Mouse (Mus musculus) thymus, adult 2 months (tissue): ENCODE results near the gene Retnlg. TPM values are rescaled to one million over a fixed set of nuclear protein-coding genes. Genes with fewer than 3 reads are reported as not detected.
"Not testable (repeated sequence)": the region's sequence is repeated elsewhere in the genome, so short reads cannot be mapped to it uniquely, and the experiment has no call there.

Source experiments
- DNase-seq: peaks from one replicate; pipeline ENCODE4 v3.0.0; 2021
- H3K27ac ChIP-seq: fragments of 200-500 bp; 2 replicates; pipeline ENCODE4 v1.5.1; 2012; ENCODE audit warnings: low read length, control low read depth; ENCODE audit not compliant: control insufficient read depth, insufficient read depth
- H3K27me3 ChIP-seq: fragments of 200-500 bp; 2 replicates; pipeline ENCODE4 v1.6.1; 2012; ENCODE audit warnings: mild to moderate bottlenecking, low read length, moderate library complexity, mixed read lengths; ENCODE audit not compliant: control insufficient read depth, insufficient read depth
- H3K36me3 ChIP-seq: fragments of 200-500 bp; 2 replicates; pipeline ENCODE4 v1.6.1; 2012; ENCODE audit warnings: mild to moderate bottlenecking, low read length, moderate library complexity; ENCODE audit not compliant: control insufficient read depth, insufficient read depth
- H3K4me1 ChIP-seq: fragments of 200-500 bp; replicated peaks from 2 replicates; pipeline ENCODE4 v1.6.1; 2012; ENCODE audit warnings: low read length; ENCODE audit not compliant: control insufficient read depth, insufficient read depth
- H3K4me3 ChIP-seq: fragments of 200-500 bp; 2 replicates; pipeline ENCODE4 v1.5.1; 2012; ENCODE audit warnings: mild to moderate bottlenecking, low read length, control low read depth, moderate library complexity; ENCODE audit not compliant: control insufficient read depth, insufficient read depth
- CTCF ChIP-seq: fragments of 200-500 bp; IDR thresholded peaks from 2 replicates; pipeline ENCODE4 v1.5.1; 2012; ENCODE audit warnings: mild to moderate bottlenecking, control low read depth, low read length, moderate library complexity, borderline replicate concordance; ENCODE audit not compliant: control insufficient read depth, poor library complexity, insufficient read depth; ENCODE audit errors: extremely low read depth
- POLR2A ChIP-seq: fragments of 200-500 bp; IDR thresholded peaks from 2 replicates; pipeline ENCODE4 v1.6.1; 2012; ENCODE audit warnings: mild to moderate bottlenecking, low read length, control low read depth, moderate library complexity; ENCODE audit not compliant: control insufficient read depth, poor library complexity, insufficient read depth; ENCODE audit errors: extremely low read depth
- WGBS: fragments of 180-500 bp; shearing (Covaris S2); methylation state at CpG from one replicate; pipeline ENCODE4 v1.1.7; 2018; 5-methylcytosine and 5-hydroxymethylcytosine counted together
- polyA plus RNA-seq: library from polyadenylated mRNA; depleted of rRNA; stranded (reverse); fragments of >200 nt; gene quantifications from 2 replicates; pipeline ENCODE4 v1.2.3, GENCODE M21; 2012; rRNA removed

The Retnlg gene
- polyA plus RNA-seq, result 1.8 and 4.0 TPM in 2 replicates

DNA sequence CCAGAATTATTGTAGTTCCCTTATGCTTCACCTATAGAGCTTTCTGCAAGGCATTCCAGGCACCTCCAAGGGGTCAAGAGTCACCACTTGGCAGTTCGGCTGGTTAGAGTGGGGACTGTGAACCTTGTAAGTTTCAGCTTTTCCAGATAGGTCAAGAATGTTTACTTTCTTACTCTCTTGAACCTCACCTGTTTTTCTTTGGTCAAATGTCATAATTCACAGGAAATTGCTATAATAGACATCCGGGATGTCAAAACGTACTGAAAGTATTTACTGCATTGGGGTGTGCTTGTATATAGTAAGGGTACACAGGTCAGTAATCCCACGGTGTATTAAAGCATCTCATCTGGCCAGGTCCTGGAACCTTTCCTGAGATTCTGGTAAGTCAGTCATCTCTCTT, at the start of gene Retnlg:
TSS of gene Retnlg (plus strand) at position 301 of the 400 bp plus-strand sequence.
- TF ChIP-seq CTCF (no peak), POLR2A (no peak)
- no peak for DNase-seq
- Histone ChIP-seq H3K27ac (no peak within 1 kb of the TSS), H3K27me3 (no peaks in the 10 kb centered on the region), H3K36me3 (no peaks in the 10 kb centered on the region), H3K4me3 (no peak within 1 kb of the TSS), H3K4me1 (no peaks in the 10 kb centered on the region)
- WGBS, result 93% methylated on average over 4 of the region's 4 CpGs

DNA sequence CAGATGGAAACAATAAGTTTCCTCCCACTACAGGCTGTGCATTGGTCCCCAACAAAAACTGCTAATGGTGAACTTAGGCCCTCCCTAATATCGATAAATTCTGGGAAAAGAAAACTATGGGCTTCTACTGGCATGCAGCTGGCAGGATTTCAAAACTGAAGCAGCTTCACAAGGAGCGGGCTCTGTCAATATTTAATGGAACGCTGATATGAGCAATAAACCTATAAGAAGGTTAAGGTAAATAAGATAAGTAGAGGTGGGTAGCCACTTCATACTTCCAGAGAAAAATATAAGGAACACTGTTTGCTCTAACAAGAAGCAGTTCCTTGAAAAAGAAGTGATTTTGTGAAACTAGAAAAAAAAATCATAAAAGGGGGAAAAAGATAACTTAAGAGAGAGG, 45.9 kb upstream of the Retnlg start:
- WGBS, result 94% methylated on average over 3 of the region's 3 CpGs
- H3K4me1 ChIP-seq, result no peaks in the 10 kb centered on the region
- TF ChIP-seq CTCF (no peak), POLR2A (no peak)
- H3K4me3 ChIP-seq, result no peak overlapping the region
- DNase-seq, result no peak
- H3K27ac ChIP-seq, result no peak overlapping the region
- H3K36me3 ChIP-seq, result no peaks in the 10 kb centered on the region
- no peaks in the 10 kb centered on the region for H3K27me3 ChIP-seq

DNA sequence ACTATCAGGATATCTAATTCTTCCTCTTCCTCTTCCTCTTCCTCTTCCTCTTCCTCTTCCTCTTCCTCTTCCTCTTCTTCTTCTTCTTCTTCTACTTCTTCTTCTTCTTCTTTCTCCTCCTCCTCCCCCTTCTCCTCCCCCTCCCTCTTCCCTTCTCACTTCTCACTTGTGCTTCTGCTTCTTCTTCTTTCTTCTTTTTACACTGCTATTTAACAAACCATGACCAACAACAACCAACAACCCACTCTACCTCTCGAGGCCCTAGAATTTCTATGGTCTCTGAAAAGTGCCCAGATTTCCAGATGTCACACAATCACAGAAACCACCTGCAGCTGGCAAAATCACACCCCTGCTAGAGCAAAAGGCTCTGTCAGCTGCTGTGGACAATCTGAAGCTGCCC, 44.8 kb upstream of the Retnlg start:
- Histone ChIP-seq H3K4me1 (no peaks in the 10 kb centered on the region), H3K36me3 (no peaks in the 10 kb centered on the region), H3K27me3 (no peaks in the 10 kb centered on the region), H3K4me3 (no peak overlapping the region), H3K27ac (no peak overlapping the region)
- DNase-seq, result no peak
- 17% methylated on average over 1 of the region's 1 CpGs for WGBS
- TF ChIP-seq CTCF, result no peak
- TF ChIP-seq POLR2A, result no peak

DNA sequence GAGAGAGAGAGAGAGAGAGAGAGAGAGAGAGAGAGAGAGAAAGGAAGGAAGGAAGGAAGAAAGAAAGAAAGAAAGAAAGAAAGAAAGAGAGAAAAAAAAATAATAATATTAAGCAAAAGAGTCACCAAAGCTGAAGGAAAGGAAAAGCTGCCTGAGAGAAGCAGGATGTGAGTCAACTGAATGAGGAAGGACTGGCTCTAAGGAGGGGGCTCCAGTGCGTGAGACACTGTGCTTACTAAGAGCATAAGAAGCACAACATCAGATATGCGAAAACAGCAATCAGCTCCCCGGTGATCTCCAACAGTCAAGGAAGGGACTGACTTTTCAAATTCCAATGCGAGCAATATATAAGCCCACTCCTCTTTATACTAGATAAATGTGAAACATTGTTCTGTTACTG, 43.4 kb upstream of the Retnlg start:
- Histone ChIP-seq H3K36me3 (no peaks in the 10 kb centered on the region), H3K27me3 (no peaks in the 10 kb centered on the region), H3K4me1 (no peaks in the 10 kb centered on the region), H3K4me3 (no peak overlapping the region), H3K27ac (no peak overlapping the region)
- TF ChIP-seq POLR2A (no peak), CTCF (no peak)
- WGBS, result 69% methylated on average over 4 of the region's 4 CpGs
- DNase-seq, result no peak

DNA sequence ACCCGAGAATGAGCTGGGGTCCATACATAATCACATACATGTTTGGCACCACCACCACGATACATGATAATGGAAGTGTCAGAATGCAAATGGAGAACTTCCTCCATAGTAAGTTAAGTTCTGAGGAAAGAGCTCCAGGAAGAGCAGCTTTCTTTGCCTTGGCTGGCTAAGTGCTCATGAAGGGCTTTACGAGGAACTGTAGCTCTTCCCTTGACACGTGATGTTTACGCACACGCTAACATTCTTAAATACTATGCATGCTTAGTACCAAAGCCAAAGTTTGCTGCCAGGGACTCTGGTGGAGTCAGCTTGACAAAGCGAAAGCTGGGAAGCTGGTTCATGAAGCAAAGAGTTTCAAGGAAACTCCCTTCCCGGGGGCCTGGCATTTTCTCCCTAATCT, 40.4 kb upstream of the Retnlg start:
- no peak overlapping the region for H3K27ac ChIP-seq
- H3K27me3 ChIP-seq, result no peaks in the 10 kb centered on the region
- WGBS, result 96% methylated on average over 8 of the region's 8 CpGs
- DNase-seq, result no peak
- TF ChIP-seq CTCF (no peak), POLR2A (no peak)
- no peaks in the 10 kb centered on the region for H3K4me1 ChIP-seq
- no peaks in the 10 kb centered on the region for H3K36me3 ChIP-seq
- no peak overlapping the region for H3K4me3 ChIP-seq

DNA sequence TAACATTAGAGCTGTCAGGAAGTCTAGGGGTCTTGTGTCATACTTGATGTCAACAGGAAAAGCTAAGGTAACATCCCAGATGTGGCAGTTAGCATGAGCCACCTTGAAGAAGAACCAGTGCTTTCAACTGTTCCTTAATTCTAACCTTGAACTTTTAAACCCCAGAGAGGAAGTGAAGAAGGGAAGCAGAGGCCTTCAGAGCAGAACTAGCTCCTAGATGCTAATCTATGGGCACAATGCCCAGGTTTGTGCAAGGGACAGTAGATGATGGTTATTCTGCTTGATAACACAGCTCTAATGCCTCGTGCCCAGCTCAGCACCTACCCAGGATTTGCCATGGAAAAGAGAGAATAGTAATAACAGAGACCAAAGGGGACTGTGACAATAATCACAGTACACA, 38.8 kb upstream of the Retnlg start:
- not testable (repeated sequence) for H3K27ac ChIP-seq, H3K4me3 ChIP-seq, H3K36me3 ChIP-seq, DNase-seq, H3K27me3 ChIP-seq, H3K4me1 ChIP-seq
- 10% methylated on average over 1 of the region's 1 CpGs for WGBS

DNA sequence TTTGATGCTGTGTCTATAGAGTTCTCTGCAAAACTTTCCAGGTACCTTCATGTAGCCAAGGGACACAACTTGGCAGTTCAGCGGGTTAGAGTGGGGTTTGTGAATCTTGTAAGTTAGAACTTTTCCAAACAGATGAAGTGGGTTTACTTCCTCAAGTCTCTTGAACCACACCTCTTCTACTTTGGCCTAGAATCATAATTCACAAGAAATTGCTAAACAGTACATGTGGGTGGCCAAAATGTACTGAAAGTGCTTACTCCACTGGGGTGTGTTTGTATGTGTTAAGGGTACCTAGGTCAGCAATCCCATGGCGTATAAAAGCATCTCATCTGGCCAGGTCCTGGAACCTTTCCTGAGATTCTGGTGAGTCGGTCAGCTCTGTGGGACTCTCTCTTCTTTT, 30.2 kb upstream of the Retnlg start, which contains the start of gene Retnla:
TSS of gene Retnla (plus strand) at position 286 of the 400 bp plus-strand sequence.
- WGBS, result 100% methylated on average over 3 of the region's 3 CpGs
- Histone ChIP-seq H3K4me1 (no peaks in the 10 kb centered on the region), H3K27me3 (no peaks in the 10 kb centered on the region), H3K4me3 (no peak within 1 kb of the TSS), H3K36me3 (no peaks in the 10 kb centered on the region), H3K27ac (no peak within 1 kb of the TSS)
- no peak for DNase-seq
- no peak for TF ChIP-seq POLR2A
- TF ChIP-seq CTCF, result no peak
